19 mouse cellular contexts compared by ENCODE assay signal in the genomic region with DNA sequence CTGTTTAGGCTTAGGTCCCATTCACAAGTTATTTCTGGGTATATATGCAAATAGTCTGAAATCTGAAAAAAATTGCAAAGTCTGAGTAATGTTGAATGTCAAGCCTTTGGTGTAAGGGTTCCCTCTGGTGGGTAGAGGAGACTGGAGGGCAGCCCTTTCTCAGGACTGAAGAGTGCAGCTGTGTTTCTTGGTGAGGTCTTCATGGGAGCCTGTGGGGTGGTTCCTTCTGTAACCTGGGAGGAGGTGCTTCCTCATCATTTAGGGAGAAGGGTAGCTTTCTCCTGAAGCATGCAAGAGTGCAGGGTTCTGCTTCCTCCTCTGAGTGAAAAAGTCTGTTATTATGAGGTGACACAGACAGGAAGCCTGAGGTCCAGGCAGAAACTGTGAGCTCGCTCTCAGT. TPM values are rescaled to one million over a fixed set of nuclear protein-coding genes. Genes with fewer than 3 reads are reported as not detected.
A peak's percentile ranks its signal among the peaks of the same experiment; 100 is the strongest.
DNase-seq lines count a peak whose midpoint lies in the region; ATAC-seq and TF ChIP-seq lines count a peak whose summit lies in the region.
"Had no signal": no experiment of that assay in that cellular context is flagged by ENCODE, and none has a peak within 500 bp of the region (broad histone marks: within the 10 kb centered on the region; RNA-seq: fewer than 3 reads in every experiment).

No protein-coding gene starts in this region.

- TF ChIP-seq POLR2A in liver, adult 2 months (IDR thresholded peaks at IDR 0.05; ENCODE audit: extremely low read depth, insufficient read depth, low read length): no peak

- 0 out of 2 replicates have a peak, but pooled peaks have one; percentile 18 for ATAC-seq in forebrain, postnatal 0 days
- no peak for ATAC-seq in forebrain, embryonic 15.5 days (replicated peaks)
- ATAC-seq in liver, embryonic 11.5 days (replicated peaks; ENCODE audit: low FRiP score): no peak
- ATAC-seq: forebrain, embryonic 13.5 days had no signal

- H3K9ac ChIP-seq in forebrain, postnatal 0 days: no peak overlapping the region
- no peak overlapping the region for H3K9ac ChIP-seq in forebrain, embryonic 15.5 days (replicated peaks)
- H3K9ac ChIP-seq in liver, adult 2 months (ENCODE audit: low read depth, low read length): no peak overlapping the region
- no peak overlapping the region for H3K9ac ChIP-seq in liver, embryonic 11.5 days (ENCODE audit: low read depth, low read length)
- H3K9ac ChIP-seq: embryonic facial prominence, embryonic 15.5 days; forebrain, embryonic 13.5 days; heart, embryonic 13.5 days; hindbrain, embryonic 13.5 days; kidney, embryonic 15.5 days; liver, embryonic 15.5 days had no signal

- H3K4me2 ChIP-seq in forebrain, postnatal 0 days (ENCODE audit: low read depth): no peak overlapping the region
- H3K4me2 ChIP-seq in forebrain, embryonic 15.5 days (replicated peaks): no peak overlapping the region
- no peak overlapping the region for H3K4me2 ChIP-seq in liver, embryonic 11.5 days
- H3K4me2 ChIP-seq: embryonic facial prominence, embryonic 15.5 days; forebrain, embryonic 13.5 days; heart, embryonic 13.5 days; hindbrain, embryonic 13.5 days; kidney, embryonic 15.5 days; liver, embryonic 15.5 days had no signal

- H3K36me3 ChIP-seq in forebrain, postnatal 0 days (ENCODE audit: insufficient read depth): peaks cover 11% of the 10 kb centered on the region
- no peaks in the 10 kb centered on the region; the same call in 1 of the 2 replicates for H3K36me3 ChIP-seq in forebrain, embryonic 15.5 days
- H3K36me3 ChIP-seq in liver, adult 2 months (ENCODE audit: control insufficient read depth, insufficient read depth, low read length): peaks cover 30% of the 10 kb centered on the region
- no peaks in the 10 kb centered on the region for H3K36me3 ChIP-seq in liver, embryonic 11.5 days (ENCODE audit: control insufficient read depth, insufficient read depth, low read length)

- TF ChIP-seq CTCF in forebrain, postnatal 0 days (IDR thresholded peaks at IDR 0.05; ENCODE audit: low read depth): peak; percentile 52
- peak; percentile 27; the same call in 1 of the 2 replicates for TF ChIP-seq CTCF in liver, adult 2 months (IDR thresholded peaks at IDR 0.05; ENCODE audit: low read depth, low read length)

- H3K9me3 ChIP-seq in forebrain, postnatal 0 days (ENCODE audit: low read length): no peaks in the 10 kb centered on the region
- H3K9me3 ChIP-seq in forebrain, embryonic 15.5 days: no peaks in the 10 kb centered on the region
- no peaks in the 10 kb centered on the region for H3K9me3 ChIP-seq in liver, embryonic 11.5 days (ENCODE audit: control insufficient read depth, low read length)
- H3K9me3 ChIP-seq: embryonic facial prominence, embryonic 15.5 days; forebrain, embryonic 13.5 days; heart, embryonic 13.5 days; hindbrain, embryonic 13.5 days; kidney, embryonic 15.5 days; liver, embryonic 15.5 days had no signal

- H3K4me1 ChIP-seq in forebrain, postnatal 0 days (ENCODE audit: insufficient read depth): no peaks in the 10 kb centered on the region
- no peaks in the 10 kb centered on the region for H3K4me1 ChIP-seq in forebrain, embryonic 15.5 days
- H3K4me1 ChIP-seq in liver, adult 2 months (ENCODE audit: control insufficient read depth, insufficient read depth, low read length): no peaks in the 10 kb centered on the region
- no peaks in the 10 kb centered on the region for H3K4me1 ChIP-seq in liver, embryonic 11.5 days (replicated peaks; ENCODE audit: control insufficient read depth, insufficient read depth, low read length)
- H3K4me1 ChIP-seq: embryonic facial prominence, embryonic 15.5 days; hindbrain, embryonic 13.5 days; kidney, embryonic 15.5 days had no signal

- no peak for DNase-seq in forebrain, postnatal 0 days
- DNase-seq in liver, adult 2 months (ENCODE audit: extremely low read depth, low read depth, low spot score): no peak
- no peak for DNase-seq in liver, embryonic 11.5 days (ENCODE audit: low spot score)
- DNase-seq in CD4-positive, CD25-positive, alpha-beta regulatory T cell, adult 2 months (ENCODE audit: low read depth, low spot score): peak; percentile 26
- DNase-seq in induced T-regulatory cell, adult 2 months (ENCODE audit: low read depth): peak; percentile 65
- DNase-seq in urinary bladder, postnatal 4 days (ENCODE audit: low spot score in 2 of 2): no peak
- no peak for DNase-seq in right cerebral cortex, postnatal 10 days (ENCODE audit: low spot score in 2 of 2)
- DNase-seq: adrenal gland, postnatal 36 days; cerebellum, postnatal 36 days; gastrocnemius, postnatal 10 days; thymus, postnatal 14 days had no signal

- no peaks in the 10 kb centered on the region for H3K27me3 ChIP-seq in forebrain, postnatal 0 days (ENCODE audit: insufficient read depth, low read length)
- H3K27me3 ChIP-seq in forebrain, embryonic 15.5 days: no peaks in the 10 kb centered on the region
- no peaks in the 10 kb centered on the region for H3K27me3 ChIP-seq in liver, adult 2 months (ENCODE audit: control insufficient read depth, insufficient read depth, low read length)
- H3K27me3 ChIP-seq in liver, embryonic 11.5 days (replicated peaks; ENCODE audit: control insufficient read depth, insufficient read depth, low read length): no peaks in the 10 kb centered on the region
- H3K27me3 ChIP-seq: embryonic facial prominence, embryonic 15.5 days; heart, embryonic 13.5 days; hindbrain, embryonic 13.5 days; kidney, embryonic 15.5 days; liver, embryonic 15.5 days had no signal

- no peak overlapping the region for H3K4me3 ChIP-seq in forebrain, postnatal 0 days (ENCODE audit: low read depth, low read length)
- H3K4me3 ChIP-seq in forebrain, embryonic 15.5 days: no peak overlapping the region
- no peak overlapping the region for H3K4me3 ChIP-seq in liver, adult 2 months (ENCODE audit: insufficient read depth, low read depth, low read length)
- H3K4me3 ChIP-seq in liver, embryonic 11.5 days (ENCODE audit: low read depth, low read length): no peak overlapping the region
- H3K4me3 ChIP-seq: embryonic facial prominence, embryonic 15.5 days; forebrain, embryonic 13.5 days; heart, embryonic 13.5 days; hindbrain, embryonic 13.5 days; kidney, embryonic 15.5 days; liver, embryonic 15.5 days; myocyte had no signal

- H3K27ac ChIP-seq in forebrain, postnatal 0 days (ENCODE audit: low read depth, low read length): no peak overlapping the region
- H3K27ac ChIP-seq in forebrain, embryonic 15.5 days (replicated peaks): no peak overlapping the region
- H3K27ac ChIP-seq in liver, adult 2 months (replicated peaks; ENCODE audit: insufficient read depth, low read depth, low read length): no peak overlapping the region
- H3K27ac ChIP-seq in liver, embryonic 11.5 days (ENCODE audit: low read depth, low read length): no peak overlapping the region
- H3K27ac ChIP-seq: embryonic facial prominence, embryonic 15.5 days; forebrain, embryonic 13.5 days; heart, embryonic 13.5 days; hindbrain, embryonic 13.5 days; kidney, embryonic 15.5 days; liver, embryonic 15.5 days had no signal

- no peaks in the 10 kb centered on the region for H3K79me2 ChIP-seq in liver, adult 2 months (ENCODE audit: control insufficient read depth, insufficient read depth, low read length)

- 96% methylated on average over 1 of the region's 1 CpGs for WGBS in forebrain, postnatal 0 days
- WGBS in forebrain, embryonic 15.5 days: 88% methylated on average over 1 of the region's 1 CpGs
- 94% methylated on average over 1 of the region's 1 CpGs for WGBS in liver, adult 2 months
- 71% methylated on average over 1 of the region's 1 CpGs for WGBS in liver, embryonic 11.5 days

RNA-seq across cellular contexts. Expression of gene Atg7, which starts 40.8 kb away (rescaled TPM):
- total RNA-seq in forebrain, postnatal 0 days (2014; rRNA removed): 14.5 and 18.9 TPM in 2 replicates
- polyA plus RNA-seq in forebrain, postnatal 0 days (2015; fragmentation: Nextera tagmentation; extraction: Ambion mirVana): 18.9 and 19.1 TPM in 2 replicates
- 20.8 and 23.7 TPM in 2 replicates for polyA plus RNA-seq in forebrain, embryonic 15.5 days (2015; fragmentation: Nextera tagmentation; extraction: Ambion mirVana)
- 18.8 and 22.6 TPM in 2 replicates for total RNA-seq in liver, adult 2 months (2014; rRNA removed)
- polyA plus RNA-seq in liver, adult 2 months (2012; rRNA removed): 31.7 and 36.7 TPM in 2 replicates
- polyA plus RNA-seq in liver, embryonic 11.5 days (2014; fragmentation: Nextera tagmentation; extraction: Ambion mirVana): 20.3 and 20.8 TPM in 2 replicates

Comparison
In these comparisons a context has a peak if more than half of its experiments do, and no peak if none do; other contexts are left out.
1. DNase-seq: peak in CD4-positive, CD25-positive, alpha-beta regulatory T cell, adult 2 months (single experiment) and induced T-regulatory cell, adult 2 months (single experiment); none in forebrain, postnatal 0 days (single experiment), liver, adult 2 months (single experiment), liver, embryonic 11.5 days (single experiment), urinary bladder, postnatal 4 days (0 of 2) and right cerebral cortex, postnatal 10 days (0 of 2).